Mouse (Mus musculus): ENCODE measurements around the gene Pabpc4. TPM values are rescaled to one million over a fixed set of nuclear protein-coding genes. Genes with fewer than 3 reads are reported as not detected.
"Not testable (repeated sequence)": the region's sequence is repeated elsewhere in the genome, so short reads cannot be mapped to it uniquely, and the experiment has no call there.

Gene Pabpc4
- polyA plus RNA-seq, 1 experiment from 2014 or later: 30.2 TPM

DNA sequence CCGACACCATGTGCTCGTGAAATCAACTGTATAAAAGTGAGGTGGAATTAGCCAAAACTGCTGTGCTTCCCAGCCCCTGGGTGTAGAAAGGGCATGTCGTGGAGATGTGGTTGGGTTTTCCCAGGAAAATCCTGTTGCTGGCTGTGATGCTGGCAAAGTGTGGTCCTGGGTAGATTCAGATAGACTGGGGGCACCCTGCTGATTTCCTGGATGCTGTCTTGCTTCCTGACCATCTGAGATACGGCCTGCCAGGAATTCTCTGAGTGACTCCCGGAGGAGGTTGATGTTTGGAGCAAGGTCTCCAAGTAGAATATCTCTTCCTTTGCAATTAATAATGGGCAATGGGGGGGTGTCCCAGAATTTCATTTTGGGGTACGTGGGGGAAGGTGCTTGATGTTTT lies 66.8 kb downstream of the Pabpc4 start:
- ATAC-seq (ENCODE audit: low read depth): no peak
- no peak overlapping the region for H3K4me3 ChIP-seq (ENCODE audit: low read depth, low read length)
- no peaks in the 10 kb centered on the region for H3K9me3 ChIP-seq (ENCODE audit: control insufficient read depth, low read length)
- 77% methylated on average over 6 of the region's 6 CpGs for WGBS
- no peak overlapping the region for H3K4me2 ChIP-seq (ENCODE audit: low read depth, low read length)
- no peak overlapping the region for H3K27ac ChIP-seq (ENCODE audit: low read depth, low read length)
- H3K27me3 ChIP-seq (ENCODE audit: control insufficient read depth, insufficient read depth, low read length): no peaks in the 10 kb centered on the region
- H3K36me3 ChIP-seq (ENCODE audit: control insufficient read depth, insufficient read depth, low read length): no peaks in the 10 kb centered on the region
- no peak overlapping the region for H3K9ac ChIP-seq (replicated peaks; ENCODE audit: low read depth, low read length)
- H3K4me1 ChIP-seq (ENCODE audit: control insufficient read depth, insufficient read depth, low read length): no peaks in the 10 kb centered on the region

DNA sequence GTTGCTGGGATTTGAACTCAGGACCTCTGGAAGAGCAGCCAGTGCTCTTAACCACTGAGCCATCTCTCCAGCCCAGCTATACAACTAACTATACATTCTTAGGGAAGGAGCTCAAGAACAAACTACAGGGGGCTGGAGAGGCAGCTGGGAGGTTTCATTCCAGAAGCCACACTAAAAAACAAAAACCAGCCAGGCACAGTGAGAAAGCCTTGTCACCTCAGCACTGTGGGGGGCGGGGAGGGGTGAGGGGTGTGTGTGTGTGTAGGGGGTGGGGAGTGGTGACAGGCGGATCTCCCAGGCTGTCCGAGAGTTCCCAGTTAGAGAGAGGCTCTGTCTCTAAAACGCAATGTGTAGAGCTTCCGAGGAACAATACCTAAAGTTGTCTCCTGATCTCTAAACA lies 69.2 kb downstream of the Pabpc4 start:
- no peak overlapping the region for H3K4me2 ChIP-seq (ENCODE audit: low read depth, low read length)
- no peaks in the 10 kb centered on the region for H3K9me3 ChIP-seq (ENCODE audit: control insufficient read depth, low read length)
- no peaks in the 10 kb centered on the region for H3K27me3 ChIP-seq (ENCODE audit: control insufficient read depth, insufficient read depth, low read length)
- H3K4me3 ChIP-seq (ENCODE audit: low read depth, low read length): no peak overlapping the region
- no peak overlapping the region for H3K27ac ChIP-seq (ENCODE audit: low read depth, low read length)
- ATAC-seq (ENCODE audit: low read depth): no peak
- WGBS: 76% methylated on average over 5 of the region's 5 CpGs
- H3K9ac ChIP-seq (replicated peaks; ENCODE audit: low read depth, low read length): no peak overlapping the region
- no peaks in the 10 kb centered on the region for H3K4me1 ChIP-seq (ENCODE audit: control insufficient read depth, insufficient read depth, low read length)
- no peaks in the 10 kb centered on the region for H3K36me3 ChIP-seq (ENCODE audit: control insufficient read depth, insufficient read depth, low read length)

DNA sequence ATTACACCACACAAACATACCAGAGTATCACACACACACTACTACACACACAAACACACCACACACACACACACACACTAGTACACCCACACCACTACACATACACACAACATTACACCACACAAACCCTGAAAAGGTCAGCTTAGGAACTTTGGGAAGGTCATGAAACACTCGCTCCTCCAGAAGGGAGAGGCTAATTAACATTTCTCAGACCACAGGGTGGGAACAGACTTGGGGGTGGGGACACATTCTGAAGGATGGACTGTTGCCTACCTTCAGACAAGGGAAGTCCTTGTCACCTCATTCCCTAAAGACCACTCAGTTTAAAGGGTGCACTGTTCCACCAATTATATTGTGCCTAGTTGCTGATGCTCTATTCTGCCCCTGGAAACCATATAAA lies 69.8 kb downstream of the Pabpc4 start:
- not testable (repeated sequence) for H3K27ac ChIP-seq (ENCODE audit: low read depth, low read length); ATAC-seq (ENCODE audit: low read depth)

DNA sequence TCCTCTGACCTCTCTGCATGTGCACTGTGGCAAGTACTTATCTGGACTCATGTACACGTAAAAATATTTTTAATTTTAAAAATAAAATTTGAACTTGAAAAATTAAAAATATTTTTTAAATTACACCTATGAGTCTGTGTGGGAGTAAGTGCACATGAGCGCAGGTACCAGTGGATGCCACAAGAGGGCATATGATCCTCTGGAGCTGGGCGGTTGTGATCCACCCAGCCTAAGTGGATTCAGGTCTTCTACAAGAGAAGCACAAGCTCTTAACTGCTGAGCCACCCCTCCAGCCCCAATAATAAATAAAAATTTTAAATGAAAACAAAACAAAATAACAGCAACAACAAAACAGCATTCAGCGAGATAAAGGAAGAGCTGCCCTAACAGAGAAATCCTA lies 71.0 kb downstream of the Pabpc4 start:
- no peaks in the 10 kb centered on the region for H3K9me3 ChIP-seq (ENCODE audit: control insufficient read depth, low read length)
- no peaks in the 10 kb centered on the region for H3K27me3 ChIP-seq (ENCODE audit: control insufficient read depth, insufficient read depth, low read length)
- no peak overlapping the region for H3K27ac ChIP-seq (ENCODE audit: low read depth, low read length)
- no peak overlapping the region for H3K4me2 ChIP-seq (ENCODE audit: low read depth, low read length)
- WGBS: 95% methylated on average over 4 of the region's 4 CpGs
- H3K9ac ChIP-seq (replicated peaks; ENCODE audit: low read depth, low read length): no peak overlapping the region
- no peaks in the 10 kb centered on the region for H3K36me3 ChIP-seq (ENCODE audit: control insufficient read depth, insufficient read depth, low read length)
- H3K4me3 ChIP-seq (ENCODE audit: low read depth, low read length): no peak overlapping the region
- ATAC-seq (ENCODE audit: low read depth): no peak
- H3K4me1 ChIP-seq (ENCODE audit: control insufficient read depth, insufficient read depth, low read length): no peaks in the 10 kb centered on the region

More for the DNA sequence above, 69.8 kb downstream of the Pabpc4 start:
- H3K9me3 ChIP-seq (ENCODE audit: control insufficient read depth, low read length); H3K4me1 ChIP-seq (ENCODE audit: control insufficient read depth, insufficient read depth, low read length); H3K9ac ChIP-seq (replicated peaks; ENCODE audit: low read depth, low read length); H3K36me3 ChIP-seq (ENCODE audit: control insufficient read depth, insufficient read depth, low read length); H3K4me2 ChIP-seq (ENCODE audit: low read depth, low read length); H3K4me3 ChIP-seq (ENCODE audit: low read depth, low read length); H3K27me3 ChIP-seq (ENCODE audit: control insufficient read depth, insufficient read depth, low read length): not testable (repeated sequence)
- WGBS: 59% methylated on average over 1 of the region's 1 CpGs

DNA sequence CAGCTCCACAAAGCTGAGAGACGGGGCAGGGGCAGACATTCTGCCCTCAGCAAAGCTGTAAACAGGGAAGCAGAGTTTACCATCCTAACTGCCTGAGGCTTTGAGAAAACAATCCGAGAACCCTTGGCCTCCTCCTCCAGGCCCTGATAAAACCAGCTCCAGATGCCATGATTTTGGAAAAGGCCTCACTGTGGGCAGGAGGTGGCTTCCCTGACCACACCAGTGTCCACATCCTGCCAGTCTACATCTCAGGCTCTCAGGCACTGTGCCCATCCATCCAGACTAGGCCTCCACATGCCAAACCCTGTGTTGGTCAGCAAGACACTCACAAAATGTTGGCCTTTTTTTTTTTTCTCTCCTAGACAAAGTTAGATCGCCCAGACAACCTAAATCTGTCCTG lies 72.0 kb downstream of the Pabpc4 start:
- Histone ChIP-seq H3K9me3 (ENCODE audit: control insufficient read depth, low read length) (no peaks in the 10 kb centered on the region), H3K4me1 (ENCODE audit: control insufficient read depth, insufficient read depth, low read length) (no peaks in the 10 kb centered on the region), H3K36me3 (ENCODE audit: control insufficient read depth, insufficient read depth, low read length) (no peaks in the 10 kb centered on the region), H3K27me3 (ENCODE audit: control insufficient read depth, insufficient read depth, low read length) (no peaks in the 10 kb centered on the region), H3K4me3 (ENCODE audit: low read depth, low read length) (no peak overlapping the region), H3K27ac (ENCODE audit: low read depth, low read length) (no peak overlapping the region), H3K9ac (replicated peaks; ENCODE audit: low read depth, low read length) (no peak overlapping the region), H3K4me2 (ENCODE audit: low read depth, low read length) (no peak overlapping the region)
- ATAC-seq (ENCODE audit: low read depth): no peak
- WGBS: 78% methylated on average over 3 of the region's 3 CpGs

DNA sequence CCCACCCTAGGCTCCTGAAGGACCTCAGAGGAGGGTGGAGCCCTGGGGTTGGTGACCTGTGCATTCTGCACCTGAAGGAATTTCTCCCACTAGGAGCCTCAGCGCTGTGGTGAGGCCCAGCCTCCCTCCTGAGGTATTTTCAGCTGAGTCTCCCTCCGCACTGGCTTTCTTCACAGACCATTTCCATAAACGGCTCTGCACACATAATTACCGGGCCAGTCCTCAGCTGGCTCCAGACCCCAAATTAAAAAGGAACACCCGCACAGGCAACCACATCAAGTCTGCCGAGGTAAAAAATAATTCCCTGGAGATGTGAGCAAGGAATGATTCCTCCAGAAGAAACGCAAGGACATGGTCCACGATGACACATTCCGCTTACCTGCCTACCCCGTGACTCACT lies 73.1 kb downstream of the Pabpc4 start:
- not testable (repeated sequence) for H3K4me2 ChIP-seq (ENCODE audit: low read depth, low read length); H3K4me3 ChIP-seq (ENCODE audit: low read depth, low read length); H3K27ac ChIP-seq (ENCODE audit: low read depth, low read length); H3K9me3 ChIP-seq (ENCODE audit: control insufficient read depth, low read length); H3K36me3 ChIP-seq (ENCODE audit: control insufficient read depth, insufficient read depth, low read length); H3K9ac ChIP-seq (replicated peaks; ENCODE audit: low read depth, low read length); ATAC-seq (ENCODE audit: low read depth); H3K27me3 ChIP-seq (ENCODE audit: control insufficient read depth, insufficient read depth, low read length); H3K4me1 ChIP-seq (ENCODE audit: control insufficient read depth, insufficient read depth, low read length)
- 62% methylated on average over 10 of the region's 10 CpGs for WGBS

DNA sequence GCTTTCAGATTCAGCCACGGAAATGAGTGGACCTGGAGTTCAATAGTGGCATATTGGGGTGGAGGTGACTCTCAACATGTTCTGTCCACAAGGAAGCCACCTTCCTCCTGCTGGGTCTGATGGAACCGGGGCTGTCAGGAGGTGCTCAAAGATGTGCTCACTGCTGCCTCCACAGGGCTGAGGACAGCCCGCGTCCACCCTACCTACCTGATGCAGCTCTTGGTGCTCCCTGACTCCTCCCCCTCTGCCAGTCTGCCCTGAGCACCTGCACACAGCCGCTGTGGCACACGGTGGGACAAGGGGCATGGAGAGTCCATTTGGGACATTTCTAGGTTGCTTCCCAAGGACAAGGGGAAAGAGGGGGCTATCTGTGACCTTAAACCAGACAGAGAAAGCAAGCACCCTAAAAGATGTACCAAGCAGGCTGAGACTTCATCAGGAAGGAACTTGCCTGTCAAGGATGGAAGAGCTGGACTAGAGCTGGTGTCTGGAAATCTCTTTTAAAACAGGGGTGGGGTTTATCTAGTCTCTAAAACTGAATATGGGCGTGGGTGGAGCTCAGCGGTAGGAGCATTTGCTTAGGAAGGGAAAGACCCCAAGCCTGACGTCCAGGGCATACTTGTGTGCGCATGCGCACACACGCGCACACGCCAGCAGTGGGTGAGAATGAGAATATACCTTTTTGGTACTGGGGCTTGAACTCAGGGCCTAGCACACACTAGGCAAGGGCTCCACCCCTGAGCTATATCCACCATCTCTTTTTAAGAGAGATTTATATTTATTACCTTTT lies 73.8 kb downstream of the Pabpc4 start:
- H3K27me3 ChIP-seq (ENCODE audit: control insufficient read depth, insufficient read depth, low read length): peaks cover 7% of the 10 kb centered on the region
- 75% methylated on average over 14 of the region's 14 CpGs for WGBS
- H3K4me1 ChIP-seq (ENCODE audit: control insufficient read depth, insufficient read depth, low read length): no peaks in the 10 kb centered on the region
- H3K9me3 ChIP-seq (ENCODE audit: control insufficient read depth, low read length): no peaks in the 10 kb centered on the region
- no peaks in the 10 kb centered on the region for H3K36me3 ChIP-seq (ENCODE audit: control insufficient read depth, insufficient read depth, low read length)
- H3K27ac ChIP-seq (ENCODE audit: low read depth, low read length): no peak overlapping the region
- no peak for ATAC-seq (ENCODE audit: low read depth)
- H3K9ac ChIP-seq (replicated peaks; ENCODE audit: low read depth, low read length): no peak overlapping the region
- H3K4me3 ChIP-seq (ENCODE audit: low read depth, low read length): no peak overlapping the region
- no peak overlapping the region for H3K4me2 ChIP-seq (ENCODE audit: low read depth, low read length)

DNA sequence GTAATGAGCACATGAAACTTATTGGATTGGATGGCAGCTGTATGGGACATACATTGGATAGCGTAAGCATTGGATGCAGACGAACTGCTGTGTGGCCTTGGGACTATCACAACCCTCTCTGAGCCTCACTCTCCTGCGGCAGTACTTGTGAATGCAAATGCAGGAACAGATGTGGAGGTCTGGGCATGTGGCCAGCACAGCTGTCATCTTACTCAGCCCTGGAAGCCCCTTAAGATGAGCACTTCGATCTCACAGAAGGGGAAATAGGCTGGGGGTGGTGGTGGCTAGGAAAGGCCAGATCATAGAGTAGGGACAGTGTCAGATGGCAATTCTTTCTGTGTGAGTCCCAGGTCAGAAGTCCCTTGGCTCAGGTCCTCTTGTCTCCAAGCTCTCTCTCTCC lies 75.5 kb downstream of the Pabpc4 start:
- Histone ChIP-seq H3K27ac (ENCODE audit: low read depth, low read length) (no peak overlapping the region), H3K4me1 (ENCODE audit: control insufficient read depth, insufficient read depth, low read length) (0 out of 2 replicates have a peak, but pooled peaks cover 5% of the 10 kb centered on the region), H3K9ac (replicated peaks; ENCODE audit: low read depth, low read length) (no peak overlapping the region), H3K9me3 (ENCODE audit: control insufficient read depth, low read length) (no peaks in the 10 kb centered on the region), H3K4me3 (ENCODE audit: low read depth, low read length) (no peak overlapping the region), H3K36me3 (ENCODE audit: control insufficient read depth, insufficient read depth, low read length) (no peaks in the 10 kb centered on the region), H3K4me2 (ENCODE audit: low read depth, low read length) (no peak overlapping the region), H3K27me3 (ENCODE audit: control insufficient read depth, insufficient read depth, low read length) (peaks cover 21% of the 10 kb centered on the region)
- WGBS: 71% methylated on average over 4 of the region's 4 CpGs
- no peak for ATAC-seq (ENCODE audit: low read depth)

DNA sequence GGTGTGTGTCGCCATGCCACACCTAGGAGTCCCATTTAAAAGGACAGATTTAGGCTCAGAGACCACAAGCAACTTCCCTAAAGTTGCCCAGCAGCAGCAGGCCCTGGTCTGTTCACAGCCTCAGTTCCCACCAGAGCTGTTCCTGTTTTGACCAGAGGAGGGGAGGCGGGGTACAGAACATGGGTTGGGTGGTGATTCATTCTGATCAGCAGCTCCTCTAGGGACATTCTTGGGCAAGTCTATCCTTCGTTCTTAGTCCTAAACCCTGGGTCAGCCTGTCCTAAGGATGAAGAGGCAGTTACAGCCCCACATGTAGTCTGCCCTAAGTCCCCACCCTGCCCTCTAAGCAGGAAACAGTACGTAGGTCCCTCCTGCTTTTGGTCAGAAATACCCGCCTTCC lies 78.1 kb downstream of the Pabpc4 start:
- 75% methylated on average over 5 of the region's 5 CpGs for WGBS
- peaks cover 30% of the 10 kb centered on the region for H3K27me3 ChIP-seq (ENCODE audit: control insufficient read depth, insufficient read depth, low read length)
- H3K27ac ChIP-seq (ENCODE audit: low read depth, low read length): no peak overlapping the region

More for the DNA sequence above, 78.1 kb downstream of the Pabpc4 start:
- H3K4me1 ChIP-seq (ENCODE audit: control insufficient read depth, insufficient read depth, low read length): peaks cover 12% of the 10 kb centered on the region; the same call in 1 of the 2 replicates
- no peak overlapping the region for H3K4me3 ChIP-seq (ENCODE audit: low read depth, low read length)
- no peaks in the 10 kb centered on the region for H3K36me3 ChIP-seq (ENCODE audit: control insufficient read depth, insufficient read depth, low read length)
- H3K4me2 ChIP-seq (ENCODE audit: low read depth, low read length): no peak overlapping the region
- no peak overlapping the region for H3K9ac ChIP-seq (replicated peaks; ENCODE audit: low read depth, low read length)
- H3K9me3 ChIP-seq (ENCODE audit: control insufficient read depth, low read length): no peaks in the 10 kb centered on the region
- ATAC-seq (ENCODE audit: low read depth): no peak
